Mouse (Mus musculus) retina, embryonic 14.5 days (tissue): ENCODE data around the gene Slco4c1.

Source experiments
- DNase-seq: peaks from one replicate; pipeline ENCODE4 v3.0.0-alpha.2; 2015; ENCODE audit warnings: low spot score

The Slco4c1 gene

DNA sequence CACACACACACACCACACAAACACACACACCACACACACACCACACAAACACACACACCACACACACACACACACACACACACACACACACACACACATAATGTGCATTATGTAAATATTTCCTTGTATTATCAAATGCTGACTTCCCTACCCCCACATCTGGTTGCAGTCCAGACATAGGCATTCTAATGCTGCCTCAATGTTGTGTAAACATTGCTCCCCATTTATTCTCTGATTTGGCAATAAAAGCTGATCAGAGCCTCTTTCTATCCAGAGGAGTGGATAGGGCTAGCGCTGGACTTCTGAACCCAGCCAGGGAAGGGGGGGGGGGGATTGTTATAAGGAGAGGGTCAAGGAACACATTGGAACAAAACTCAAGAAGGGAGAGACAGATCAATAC is 101.7 kb downstream of the Slco4c1 start:
- no peak for DNase-seq

DNA sequence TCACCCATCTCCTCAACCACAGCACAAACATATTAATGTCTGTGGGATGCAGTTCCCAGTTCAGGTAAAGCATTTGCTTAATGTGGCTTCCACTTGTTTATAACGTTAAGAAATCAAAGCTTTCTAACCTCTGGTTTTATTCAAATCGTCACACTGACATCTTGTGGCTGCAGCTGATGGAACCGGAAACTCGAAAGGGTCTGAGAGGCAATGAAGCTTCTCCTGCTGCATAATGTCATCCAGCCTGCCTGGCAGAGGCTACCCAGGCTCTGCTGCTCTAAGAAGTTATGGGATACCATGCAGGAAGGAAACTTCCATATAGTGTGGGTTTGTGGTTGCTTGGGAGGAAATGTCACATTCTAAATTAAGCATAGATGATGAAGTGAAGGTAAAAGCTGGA is 103.7 kb downstream of the Slco4c1 start:
- peak; percentile 44 for DNase-seq

DNA sequence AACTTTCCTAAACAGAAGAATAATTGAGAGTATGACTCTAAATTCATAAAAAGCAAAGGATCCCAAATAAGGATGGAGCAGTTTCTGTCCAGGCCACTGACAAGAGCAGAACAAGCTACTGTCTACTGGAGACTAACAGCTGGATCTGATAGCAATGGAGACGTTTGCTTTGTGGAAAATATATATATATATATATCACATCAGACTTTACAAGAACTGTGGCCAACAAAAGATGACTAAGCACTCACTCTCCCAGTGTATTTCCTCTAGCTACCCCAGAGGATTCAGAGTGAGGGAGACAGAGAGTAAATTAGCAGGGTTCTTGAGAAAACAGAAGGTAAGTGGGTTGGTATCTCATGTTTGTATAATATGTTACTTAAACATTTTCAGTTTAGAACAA is 105.4 kb downstream of the Slco4c1 start:
- DNase-seq, result no peak
